Mouse (Mus musculus) heart, embryonic 13.5 days (tissue): ENCODE results near the gene B3gnt9. TPM values are rescaled to one million over a fixed set of nuclear protein-coding genes. Genes with fewer than 3 reads are reported as not detected.

Experiments used
- ATAC-seq: fragments of 200-750 bp; cut with Nextera tagmentation; 2 replicates; pipeline ENCODE4 v1.8.0; 2017; ENCODE audit warnings: moderate TSS enrichment; ENCODE audit not compliant: insufficient number of reproducible peaks, low FRiP score, low TSS enrichment; ENCODE audit errors: extremely low read depth
- H3K27ac ChIP-seq: fragments of 300-500 bp; sonication (generic); replicated peaks from 2 replicates; pipeline ENCODE4 v1.5.1; 2015; ENCODE audit warnings: moderate library complexity, mild to moderate bottlenecking, inconsistent platforms
- H3K27me3 ChIP-seq: fragments of 300-500 bp; sonication (generic); replicated peaks from 2 replicates; pipeline ENCODE4 v1.6.1; 2015; ENCODE audit warnings: mild to moderate bottlenecking, inconsistent platforms
- H3K36me3 ChIP-seq: fragments of 300-500 bp; sonication (generic); 2 replicates; pipeline ENCODE4 v1.6.1; 2015; ENCODE audit warnings: mild to moderate bottlenecking, inconsistent platforms
- H3K4me1 ChIP-seq: fragments of 300-500 bp; sonication (generic); 2 replicates; pipeline ENCODE4 v1.6.1; 2015; ENCODE audit warnings: inconsistent platforms
- H3K4me2 ChIP-seq: fragments of 300-500 bp; sonication (generic); 2 replicates; pipeline ENCODE4 v1.6.1; 2015; ENCODE audit warnings: inconsistent platforms, mild to moderate bottlenecking, moderate library complexity
- H3K4me3 ChIP-seq: fragments of 300-500 bp; sonication (generic); 2 replicates; pipeline ENCODE4 v1.5.1; 2015; ENCODE audit warnings: moderate library complexity, mild to moderate bottlenecking, inconsistent platforms
- H3K9ac ChIP-seq: fragments of 300-500 bp; sonication (generic); 2 replicates; pipeline ENCODE4 v1.6.1; 2015; ENCODE audit warnings: inconsistent platforms, mild to moderate bottlenecking, moderate library complexity
- H3K9me3 ChIP-seq: fragments of 300-500 bp; sonication (generic); 2 replicates; pipeline ENCODE4 v1.6.1; 2016; ENCODE audit warnings: inconsistent platforms
- WGBS: fragments of 180-500 bp; shearing (Covaris S2); methylation state at CpG from one replicate; pipeline ENCODE4 v1.1.7; 2015; ENCODE audit warnings: mixed read lengths; 5-methylcytosine and 5-hydroxymethylcytosine counted together
- polyA plus RNA-seq: library from polyadenylated mRNA; unstranded; fragments of >200 nt; fragmentation: Nextera tagmentation; extraction: Ambion mirVana; gene quantifications from 2 replicates; pipeline ENCODE4 v1.2.1, GENCODE M21; 2015

Gene B3gnt9
- polyA plus RNA-seq, 1 experiment from 2014 or later = 14.5 TPM

DNA sequence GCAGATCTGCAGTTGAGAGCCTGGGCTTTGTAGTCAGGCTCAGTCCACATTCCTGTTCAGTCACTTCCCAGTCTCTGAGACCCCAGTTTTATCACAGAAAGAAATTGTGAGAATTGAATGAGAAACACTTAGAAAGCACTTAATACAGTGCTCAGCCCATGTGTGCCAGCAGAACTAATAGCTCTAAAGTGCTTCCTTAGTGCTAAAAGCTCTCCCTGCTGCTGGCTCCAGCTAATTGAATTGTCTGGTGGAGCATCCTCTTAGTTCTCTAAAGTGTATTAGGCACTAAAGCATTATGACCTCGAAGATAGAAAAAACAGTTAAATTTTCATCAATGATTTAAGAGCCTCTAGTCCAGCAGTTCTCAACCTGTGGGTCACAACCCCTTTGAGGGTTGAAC, 49.2 kb downstream of the B3gnt9 start:
- no peak for ATAC-seq
- peaks cover 60% of the 10 kb centered on the region for H3K36me3 ChIP-seq
- H3K4me2 ChIP-seq = no peak overlapping the region
- H3K4me3 ChIP-seq = no peak overlapping the region
- no peak overlapping the region for H3K27ac ChIP-seq
- H3K9me3 ChIP-seq = no peaks in the 10 kb centered on the region
- H3K9ac ChIP-seq = no peak overlapping the region
- 85% methylated on average over 1 of the region's 1 CpGs for WGBS
- H3K4me1 ChIP-seq = peaks cover 9% of the 10 kb centered on the region
- no peaks in the 10 kb centered on the region for H3K27me3 ChIP-seq

Other genes starting within 250 kb of the B3gnt9 start
- not detected in 2 replicates for gene Ces3a, start 206.6 kb downstream of the B3gnt9 start, polyA plus RNA-seq
- not detected in 2 replicates for gene Ces3b, start 171.4 kb downstream of the B3gnt9 start, polyA plus RNA-seq
- gene Ces4a, start 123.4 kb downstream of the B3gnt9 start, polyA plus RNA-seq = not detected in 2 replicates
- 39.4 and 43.0 TPM in 2 replicates for gene Cbfb, start 84.5 kb downstream of the B3gnt9 start, polyA plus RNA-seq
- 17.3 and 18.2 TPM in 2 replicates for gene D230025D16Rik, start 30.0 kb downstream of the B3gnt9 start, polyA plus RNA-seq
- 18.3 and 18.8 TPM in 2 replicates for gene Tradd, start 9.5 kb upstream of the B3gnt9 start, polyA plus RNA-seq
- gene Fbxl8, start 9.5 kb upstream of the B3gnt9 start, polyA plus RNA-seq = 3.2 and 3.3 TPM in 2 replicates
- gene Hsf4, start 14.6 kb upstream of the B3gnt9 start, polyA plus RNA-seq = 0.15 TPM in 1 of 2 replicates, not detected in the other
- gene Nol3, start 21.0 kb upstream of the B3gnt9 start, polyA plus RNA-seq = 2.5 and 2.7 TPM in 2 replicates
- gene 4931428F04Rik, start 34.7 kb upstream of the B3gnt9 start, polyA plus RNA-seq = 6.0 and 6.5 TPM in 2 replicates
- gene Exoc3l, start 40.9 kb upstream of the B3gnt9 start, polyA plus RNA-seq = 15.5 and 15.9 TPM in 2 replicates
- gene E2f4, start 42.5 kb upstream of the B3gnt9 start, polyA plus RNA-seq = 58.7 and 59.3 TPM in 2 replicates
- gene Elmo3, start 50.4 kb upstream of the B3gnt9 start, polyA plus RNA-seq = 2.3 and 2.6 TPM in 2 replicates
- 0.96 and 1.2 TPM in 2 replicates for gene Lrrc29, start 71.1 kb upstream of the B3gnt9 start, polyA plus RNA-seq
- 75.9 and 92.9 TPM in 2 replicates for gene Tmem208, start 71.2 kb upstream of the B3gnt9 start, polyA plus RNA-seq
- 1.9 and 2.0 TPM in 2 replicates for gene Fhod1, start 92.8 kb upstream of the B3gnt9 start, polyA plus RNA-seq
- gene Slc9a5, start 93.7 kb upstream of the B3gnt9 start, polyA plus RNA-seq = 1.3 and 1.4 TPM in 2 replicates
- 0.23 and 0.42 TPM in 2 replicates for gene Plekhg4, start 118.1 kb upstream of the B3gnt9 start, polyA plus RNA-seq
- gene Kctd19, start 158.3 kb upstream of the B3gnt9 start, polyA plus RNA-seq = not detected in 2 replicates
- gene Lrrc36, start 158.4 kb upstream of the B3gnt9 start, polyA plus RNA-seq = 0.08 and 0.28 TPM in 2 replicates
- gene Tppp3, start 216.4 kb upstream of the B3gnt9 start, polyA plus RNA-seq = 12.3 TPM in 2 replicates
- 21.8 and 22.3 TPM in 2 replicates for gene Zdhhc1, start 241.7 kb upstream of the B3gnt9 start, polyA plus RNA-seq